Mouse (Mus musculus): ENCODE data around the gene Pcgf2. TPM values are rescaled to one million over a fixed set of nuclear protein-coding genes. Genes with fewer than 3 reads are reported as not detected.

Gene Pcgf2
- 1 to 10 TPM; 1.7 to 2.9 TPM for total RNA-seq (2021)
- long read RNA-seq, experiment 1, partial matches to known transcripts: 1 of 1 reads
- long read RNA-seq, experiment 1, other reads (novel, unspliced or antisense): 0 of 1 reads
- long read RNA-seq, experiment 2: 0 reads

- DNase-seq: peak; percentile 89
- intact Hi-C loops (cut with DNase I): no loop called here
- no peak for TF ChIP-seq CTCF (IDR thresholded peaks at IDR 0.05)
Measured at GRCm38 (mm10) chr11:97700003-97700745, at the start of gene Pcgf2. Gene Pcgf2 (minus strand): TSS chr11:97700497.

GRCm38 (mm10) chr11:97748496-97748895 lies 48.2 kb upstream of the Pcgf2 start:
- DNase-seq: no peak
- Histone ChIP-seq H3K27ac (peak overlapping the region; percentile 74), H3K4me3 (no peak overlapping the region)
- no peak for TF ChIP-seq CTCF (IDR thresholded peaks at IDR 0.05)
- intact Hi-C loops (cut with DNase I): no loop called here

More at GRCm38 (mm10) chr11:97700003-97700745, at the start of gene Pcgf2:
- Histone ChIP-seq H3K27ac (peak within 1 kb of the TSS; percentile 91), H3K4me3 (peak within 1 kb of the TSS; percentile 91)

GRCm38 (mm10) chr11:97747773-97748172 lies 47.5 kb upstream of the Pcgf2 start:
- no peak for TF ChIP-seq CTCF (IDR thresholded peaks at IDR 0.05)
- H3K27ac ChIP-seq: peak overlapping the region; percentile 74
- no peak overlapping the region for H3K4me3 ChIP-seq
- intact Hi-C loops (cut with DNase I): no loop called here
- peak; percentile 59 for DNase-seq

- TF ChIP-seq CTCF (IDR thresholded peaks at IDR 0.05): no peak
- DNase-seq: no peak
- H3K4me3 ChIP-seq: peak overlapping the region; percentile 97
- intact Hi-C loops (cut with DNase I): loop anchor here (2.0 kb wide), 1 partner anchor 43 kb away; the partner anchor contains the start of gene Psmb3
- peak overlapping the region; percentile 93 for H3K27ac ChIP-seq
Measured at GRCm38 (mm10) chr11:97745331-97745721, 45.0 kb upstream of the Pcgf2 start.

- TF ChIP-seq CTCF (IDR thresholded peaks at IDR 0.05): no peak
Measured at GRCm38 (mm10) chr11:97744718-97745330, 44.5 kb upstream of the Pcgf2 start.

GRCm38 (mm10) chr11:97744063-97744717 lies 43.9 kb upstream of the Pcgf2 start, which contains the start of gene Pip4k2b:
Gene Pip4k2b (minus strand): TSS chr11:97744704.
- DNase-seq: peak; percentile 80

More at GRCm38 (mm10) chr11:97744718-97745330, 44.5 kb upstream of the Pcgf2 start:
- DNase-seq: peak; percentile 98
- Histone ChIP-seq H3K27ac (peak overlapping the region; percentile 93), H3K4me3 (peak overlapping the region; percentile 97)
- intact Hi-C loops (cut with DNase I): loop anchor here (2.0 kb wide), 1 partner anchor 42 kb away; the partner anchor contains the start of gene Psmb3

GRCm38 (mm10) chr11:97743423-97743822 lies 43.1 kb upstream of the Pcgf2 start:
- no peak for TF ChIP-seq CTCF (IDR thresholded peaks at IDR 0.05)
- H3K27ac ChIP-seq: peak overlapping the region; percentile 93
- DNase-seq: no peak
- peak overlapping the region; percentile 97 for H3K4me3 ChIP-seq
- intact Hi-C loops (cut with DNase I): no loop called here

More at GRCm38 (mm10) chr11:97744063-97744717, 43.9 kb upstream of the Pcgf2 start, which contains the start of gene Pip4k2b:
- peak within 1 kb of the TSS; percentile 97 for H3K4me3 ChIP-seq
- peak within 1 kb of the TSS; percentile 93 for H3K27ac ChIP-seq
- intact Hi-C loops (cut with DNase I): loop anchor here (2.0 kb wide), 1 partner anchor 41 kb away; the partner anchor contains the start of gene Psmb3
- no peak for TF ChIP-seq CTCF (IDR thresholded peaks at IDR 0.05)

- intact Hi-C loops (cut with DNase I): no loop called here
- H3K4me3 ChIP-seq: peak overlapping the region; percentile 97
Measured at GRCm38 (mm10) chr11:97742591-97742990, 42.3 kb upstream of the Pcgf2 start.

GRCm38 (mm10) chr11:97742157-97742556 lies 41.9 kb upstream of the Pcgf2 start:
- DNase-seq: no peak
- intact Hi-C loops (cut with DNase I): no loop called here
- no peak for TF ChIP-seq CTCF (IDR thresholded peaks at IDR 0.05)
- Histone ChIP-seq H3K4me3 (no peak overlapping the region), H3K27ac (0 out of 2 replicates have a peak overlapping the region, but pooled peaks have one; percentile 4)

More at GRCm38 (mm10) chr11:97742591-97742990, 42.3 kb upstream of the Pcgf2 start:
- DNase-seq: no peak
- TF ChIP-seq CTCF (IDR thresholded peaks at IDR 0.05): no peak
- H3K27ac ChIP-seq: peak overlapping the region; percentile 93; the same call in 1 of the 2 replicates

- no peak for TF ChIP-seq CTCF (IDR thresholded peaks at IDR 0.05)
- intact Hi-C loops (cut with DNase I): no loop called here
- peak overlapping the region; percentile 59 for H3K27ac ChIP-seq
Measured at GRCm38 (mm10) chr11:97740190-97740589, 39.9 kb upstream of the Pcgf2 start.

GRCm38 (mm10) chr11:97739155-97739554 lies 38.9 kb upstream of the Pcgf2 start:
- TF ChIP-seq CTCF (IDR thresholded peaks at IDR 0.05): 0 out of 2 replicates have a peak, but pooled peaks have one; percentile 14
- no peak overlapping the region for H3K4me3 ChIP-seq
- DNase-seq: no peak
- intact Hi-C loops (cut with DNase I): no loop called here
- peak overlapping the region; percentile 83; the same call in 1 of the 2 replicates for H3K27ac ChIP-seq

More at GRCm38 (mm10) chr11:97740190-97740589, 39.9 kb upstream of the Pcgf2 start:
- DNase-seq: peak; percentile 43
- no peak overlapping the region for H3K4me3 ChIP-seq

GRCm38 (mm10) chr11:97738703-97739102 lies 38.4 kb upstream of the Pcgf2 start:
- Histone ChIP-seq H3K4me3 (no peak overlapping the region), H3K27ac (peak overlapping the region; percentile 83)
- intact Hi-C loops (cut with DNase I): no loop called here
- no peak for DNase-seq
- peak; percentile 56 for TF ChIP-seq CTCF (IDR thresholded peaks at IDR 0.05)

Measured in gastrocnemius, adult 2 months (tissue).